In the genomic region with DNA sequence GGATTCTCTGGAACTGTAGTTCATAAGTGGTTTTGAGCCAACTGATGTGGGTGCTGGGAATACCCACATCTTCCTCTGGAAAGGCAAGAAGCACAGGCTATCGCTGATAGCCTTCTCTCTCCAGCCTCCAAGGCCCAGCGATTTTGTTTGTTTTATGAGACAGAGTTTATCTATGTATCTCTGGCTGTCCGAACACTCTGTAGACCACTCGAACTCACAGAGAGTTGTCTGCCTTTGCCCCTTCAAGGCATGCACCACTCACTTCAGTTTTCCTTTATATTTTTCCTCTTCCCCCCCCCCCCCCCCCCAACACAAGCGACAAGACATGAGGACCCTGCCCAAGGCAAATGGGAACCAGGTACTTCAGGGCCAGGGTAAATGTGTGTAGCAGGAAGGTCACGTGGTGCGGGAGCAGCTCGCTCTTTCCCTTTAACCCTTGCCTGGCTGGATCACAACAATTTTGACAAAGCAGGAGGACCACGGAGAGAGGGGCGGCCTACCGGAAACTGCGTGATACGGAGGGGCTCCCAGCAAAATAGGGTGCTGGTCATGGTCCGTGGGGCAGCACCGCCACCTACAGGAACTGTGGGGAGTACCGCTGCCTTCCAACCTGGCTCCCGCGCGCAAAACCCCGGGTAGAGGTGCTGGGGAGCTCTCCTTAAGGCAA, we compare ENCODE assay signal across 8 mouse cellular contexts. TPM values are rescaled to one million over a fixed set of nuclear protein-coding genes. Genes with fewer than 3 reads are reported as not detected.
DNase-seq lines count a peak whose midpoint lies in the region; ATAC-seq and TF ChIP-seq lines count a peak whose summit lies in the region.

No protein-coding gene starts in this region.

- DNase-seq in B cell, adult 2 months = peak; percentile 75
- DNase-seq in brain, adult 2 months (ENCODE audit: low read depth, low spot score) = peak; percentile 81
- peak; percentile 19 for DNase-seq in liver, adult 2 months (ENCODE audit: extremely low read depth, low read depth, low spot score)
- DNase-seq in splenic B cell, adult 2 months (ENCODE audit: low read depth, low spot score) = peak; percentile 67

- H3K27me3 ChIP-seq in heart, embryonic 12.5 days (replicated peaks) = no peaks in the 10 kb centered on the region
- no peaks in the 10 kb centered on the region for H3K27me3 ChIP-seq in kidney, embryonic 16.5 days (ENCODE audit: insufficient read depth, low read length)
- no peaks in the 10 kb centered on the region for H3K27me3 ChIP-seq in liver, adult 2 months (ENCODE audit: control insufficient read depth, insufficient read depth, low read length)
- no peaks in the 10 kb centered on the region for H3K27me3 ChIP-seq in splenic B cell, adult 2 months (ENCODE audit: control insufficient read depth, insufficient read depth, low read length, poor library complexity, severe bottlenecking)

- peak overlapping the region; percentile 4 for H3K4me3 ChIP-seq in embryonic fibroblast, embryonic 13.5 days (ENCODE audit: insufficient read depth, low read length)
- H3K4me3 ChIP-seq in heart, embryonic 12.5 days = peak overlapping the region; percentile 47
- H3K4me3 ChIP-seq in kidney, embryonic 16.5 days (ENCODE audit: low read length) = peak overlapping the region; percentile 45
- H3K4me3 ChIP-seq in liver, adult 2 months (ENCODE audit: insufficient read depth, low read depth, low read length) = peak overlapping the region; percentile 16; the same call in 1 of the 2 replicates

- WGBS in heart, embryonic 12.5 days = 4% methylated on average over 19 of the region's 20 CpGs
- 5% methylated on average over 20 of the region's 20 CpGs for WGBS in kidney, embryonic 16.5 days
- 6% methylated on average over 20 of the region's 20 CpGs for WGBS in liver, adult 2 months

- ATAC-seq in heart, embryonic 12.5 days (ENCODE audit: insufficient number of reproducible peaks, low FRiP score) = peak; percentile 78
- ATAC-seq in kidney, embryonic 16.5 days (ENCODE audit: low FRiP score, low TSS enrichment) = peak; percentile 89
- ATAC-seq in monocyte, adult 5-6 weeks (replicated peaks; ENCODE audit: insufficient number of reproducible peaks, low FRiP score, low TSS enrichment, poor library complexity, severe bottlenecking) = peak; percentile 84

- no peaks in the 10 kb centered on the region for H3K79me2 ChIP-seq in liver, adult 2 months (ENCODE audit: control insufficient read depth, insufficient read depth, low read length)

- TF ChIP-seq CTCF in embryonic fibroblast, embryonic 13.5 days (IDR thresholded peaks at IDR 0.05; ENCODE audit: borderline replicate concordance, insufficient read depth, low read length) = peak; percentile 81
- TF ChIP-seq CTCF in liver, adult 2 months (IDR thresholded peaks at IDR 0.05; ENCODE audit: low read depth, low read length) = peak; percentile 88

- 0 out of 2 replicates have a peak, but pooled peaks cover 3% of the 10 kb centered on the region for H3K4me1 ChIP-seq in embryonic fibroblast, embryonic 13.5 days (ENCODE audit: control insufficient read depth, insufficient read depth, low read length)
- peaks cover 4% of the 10 kb centered on the region for H3K4me1 ChIP-seq in heart, embryonic 12.5 days (replicated peaks)
- H3K4me1 ChIP-seq in kidney, embryonic 16.5 days (ENCODE audit: insufficient read depth, low read length) = peaks cover 10% of the 10 kb centered on the region
- H3K4me1 ChIP-seq in liver, adult 2 months (ENCODE audit: control insufficient read depth, insufficient read depth, low read length) = peaks cover 3% of the 10 kb centered on the region

- H3K9ac ChIP-seq in heart, embryonic 12.5 days = peak overlapping the region; percentile 60
- peak overlapping the region; percentile 51 for H3K9ac ChIP-seq in kidney, embryonic 16.5 days (replicated peaks; ENCODE audit: low read length)
- H3K9ac ChIP-seq in liver, adult 2 months (ENCODE audit: low read depth, low read length) = no peak overlapping the region

- peaks cover 2% of the 10 kb centered on the region; the same call in 1 of the 2 replicates for H3K9me3 ChIP-seq in heart, embryonic 12.5 days (replicated peaks)
- no peaks in the 10 kb centered on the region for H3K9me3 ChIP-seq in kidney, embryonic 16.5 days (ENCODE audit: low read length)

- no peak overlapping the region for H3K27ac ChIP-seq in embryonic fibroblast, embryonic 13.5 days (ENCODE audit: insufficient read depth, low read length)
- no peak overlapping the region for H3K27ac ChIP-seq in heart, embryonic 12.5 days (ENCODE audit: poor library complexity, severe bottlenecking)
- H3K27ac ChIP-seq in kidney, embryonic 16.5 days (ENCODE audit: low read length) = 0 out of 2 replicates have a peak overlapping the region, but pooled peaks have one; percentile 5
- no peak overlapping the region for H3K27ac ChIP-seq in liver, adult 2 months (replicated peaks; ENCODE audit: insufficient read depth, low read depth, low read length)

- H3K36me3 ChIP-seq in heart, embryonic 12.5 days = peaks cover 3% of the 10 kb centered on the region; the same call in 1 of the 2 replicates
- no peaks in the 10 kb centered on the region for H3K36me3 ChIP-seq in kidney, embryonic 16.5 days (ENCODE audit: insufficient read depth, low read length)
- no peaks in the 10 kb centered on the region for H3K36me3 ChIP-seq in liver, adult 2 months (ENCODE audit: control insufficient read depth, insufficient read depth, low read length)
- H3K36me3 ChIP-seq in splenic B cell, adult 2 months (ENCODE audit: control insufficient read depth, insufficient read depth, low read length, poor library complexity, severe bottlenecking) = no peaks in the 10 kb centered on the region

- no peak for TF ChIP-seq POLR2A in embryonic fibroblast, embryonic 13.5 days (IDR thresholded peaks at IDR 0.05; ENCODE audit: low read depth, low read length)
- no peak for TF ChIP-seq POLR2A in liver, adult 2 months (IDR thresholded peaks at IDR 0.05; ENCODE audit: extremely low read depth, insufficient read depth, low read length)

- peak overlapping the region; percentile 74 for H3K4me2 ChIP-seq in heart, embryonic 12.5 days
- H3K4me2 ChIP-seq in kidney, embryonic 16.5 days (replicated peaks; ENCODE audit: low read depth, low read length) = peak overlapping the region; percentile 53

RNA-seq across cellular contexts. Expression of gene 1700125H20Rik, which starts 12.5 kb away (rescaled TPM):
- not detected in 2 replicates for polyA plus RNA-seq in embryonic fibroblast, embryonic 13.5 days (2011; ENCODE audit: insufficient read length, low read depth, missing spikeins)
- not detected in 2 replicates for polyA plus RNA-seq in heart, embryonic 12.5 days (2016; fragmentation: Nextera tagmentation; extraction: Ambion mirVana)
- not detected in 2 replicates for polyA plus RNA-seq in kidney, embryonic 16.5 days (2015; fragmentation: Nextera tagmentation; extraction: Ambion mirVana)
- total RNA-seq in liver, adult 2 months (2014; rRNA removed) = not detected in 2 replicates
- not detected in 2 replicates for polyA plus RNA-seq in liver, adult 2 months (2012; rRNA removed)
- not detected in 3 replicates for total RNA-seq in monocyte, adult 5-6 weeks (2017)

RNA-seq across cellular contexts. Expression of gene Usp32, which starts 42.8 kb away (rescaled TPM):
- polyA plus RNA-seq in embryonic fibroblast, embryonic 13.5 days (2011; ENCODE audit: insufficient read length, low read depth, missing spikeins) = 49.9 and 52.8 TPM in 2 replicates
- polyA plus RNA-seq in heart, embryonic 12.5 days (2016; fragmentation: Nextera tagmentation; extraction: Ambion mirVana) = 5.3 and 5.4 TPM in 2 replicates
- polyA plus RNA-seq in kidney, embryonic 16.5 days (2015; fragmentation: Nextera tagmentation; extraction: Ambion mirVana) = 3.6 and 4.6 TPM in 2 replicates
- 24.3 and 28.7 TPM in 2 replicates for total RNA-seq in liver, adult 2 months (2014; rRNA removed)
- 3.2 and 4.3 TPM in 2 replicates for polyA plus RNA-seq in liver, adult 2 months (2012; rRNA removed)
- total RNA-seq in monocyte, adult 5-6 weeks (2017) = 80.2 to 120 TPM (median 84.8 TPM) in 3 replicates

RNA-seq across cellular contexts. Expression of gene Appbp2, which starts 52.2 kb away (rescaled TPM):
- 33.3 and 37.1 TPM in 2 replicates for polyA plus RNA-seq in embryonic fibroblast, embryonic 13.5 days (2011; ENCODE audit: insufficient read length, low read depth, missing spikeins)
- 50.3 and 50.7 TPM in 2 replicates for polyA plus RNA-seq in heart, embryonic 12.5 days (2016; fragmentation: Nextera tagmentation; extraction: Ambion mirVana)
- 44.8 and 44.9 TPM in 2 replicates for polyA plus RNA-seq in kidney, embryonic 16.5 days (2015; fragmentation: Nextera tagmentation; extraction: Ambion mirVana)
- 10.5 and 11.6 TPM in 2 replicates for total RNA-seq in liver, adult 2 months (2014; rRNA removed)
- 5.2 and 5.5 TPM in 2 replicates for polyA plus RNA-seq in liver, adult 2 months (2012; rRNA removed)
- 17.1 to 25.7 TPM (median 21.6 TPM) in 3 replicates for total RNA-seq in monocyte, adult 5-6 weeks (2017)

Comparison
In these comparisons a context has a peak if more than half of its experiments do, and no peak if none do; other contexts are left out.
1. DNase-seq: peak in every context shown above with its lines; median percentile 81 in brain, adult 2 months; 75 in B cell, adult 2 months; 67 in splenic B cell, adult 2 months; 19 in liver, adult 2 months.